Mouse (Mus musculus) limb, embryonic 11.5 days (tissue): Measurements from ENCODE around the gene Ankrd35. TPM values are rescaled to one million over a fixed set of nuclear protein-coding genes. Genes with fewer than 3 reads are reported as not detected.
"Not testable (repeated sequence)": the region's sequence is repeated elsewhere in the genome, so short reads cannot be mapped to it uniquely, and the experiment has no call there.

Experiments
- ATAC-seq: fragments of 200-750 bp; cut with Nextera tagmentation; 2 replicates; pipeline ENCODE4 v1.8.0; 2017; ENCODE audit warnings: low read depth; ENCODE audit not compliant: insufficient number of reproducible peaks, low FRiP score, low TSS enrichment
- DNase-seq: peaks from one replicate; pipeline ENCODE4 v3.0.0-alpha.2; 2015; ENCODE audit warnings: low spot score
- H3K27ac ChIP-seq: fragments of 300-500 bp; sonication (generic); replicated peaks from 2 replicates; pipeline ENCODE4 v1.5.1; 2014; ENCODE audit warnings: low read depth, mild to moderate bottlenecking, low read length
- H3K27me3 ChIP-seq: fragments of 300-500 bp; sonication (generic); 2 replicates; pipeline ENCODE4 v1.6.1; 2014; ENCODE audit warnings: mild to moderate bottlenecking, low read length, mixed read lengths; ENCODE audit not compliant: control insufficient read depth, insufficient read depth
- H3K36me3 ChIP-seq: fragments of 300-500 bp; sonication (generic); 2 replicates; pipeline ENCODE4 v1.6.1; 2014; ENCODE audit warnings: mild to moderate bottlenecking, low read length, moderate library complexity, mixed read lengths; ENCODE audit not compliant: control insufficient read depth, insufficient read depth
- H3K4me1 ChIP-seq: fragments of 300-500 bp; sonication (generic); 2 replicates; pipeline ENCODE4 v1.6.1; 2014; ENCODE audit warnings: low read length, mixed read lengths; ENCODE audit not compliant: control insufficient read depth, insufficient read depth
- H3K4me2 ChIP-seq: fragments of 300-500 bp; sonication (generic); 2 replicates; pipeline ENCODE4 v1.6.1; 2014; ENCODE audit warnings: low read depth, mild to moderate bottlenecking, moderate library complexity; ENCODE audit not compliant: severe bottlenecking
- H3K4me3 ChIP-seq: fragments of 300-500 bp; sonication (generic); 2 replicates; pipeline ENCODE4 v1.5.1; 2014; ENCODE audit warnings: low read depth, low read length
- H3K9ac ChIP-seq: fragments of 300-500 bp; sonication (generic); 2 replicates; pipeline ENCODE4 v1.6.1; 2014; ENCODE audit warnings: mild to moderate bottlenecking, low read length
- H3K9me3 ChIP-seq: fragments of 300-500 bp; sonication (generic); 2 replicates; pipeline ENCODE4 v1.6.1; 2016; ENCODE audit warnings: low read length; ENCODE audit not compliant: control insufficient read depth
- WGBS: fragments of 180-500 bp; shearing (Covaris S2); extraction: QIAGEN DNeasy Blood & Tissue Kit; methylation state at CpG from one replicate; pipeline ENCODE4 v1.1.7; 2014; 5-methylcytosine and 5-hydroxymethylcytosine counted together
- polyA plus RNA-seq: library from polyadenylated mRNA; unstranded; fragments of >200 nt; fragmentation: Nextera tagmentation; extraction: Ambion mirVana; gene quantifications from 2 replicates; pipeline ENCODE4 v1.2.1, GENCODE M21; 2014

The Ankrd35 gene
- polyA plus RNA-seq, 1 experiment from 2014 or later, result 0.31 TPM

- Histone ChIP-seq H3K27me3 (no peaks in the 10 kb centered on the region), H3K4me3 (no peak overlapping the region), H3K36me3 (no peaks in the 10 kb centered on the region), H3K9me3 (no peaks in the 10 kb centered on the region), H3K4me2 (no peak overlapping the region), H3K27ac (no peak overlapping the region), H3K9ac (no peak overlapping the region), H3K4me1 (no peaks in the 10 kb centered on the region)
- 57% methylated on average over 1 of the region's 1 CpGs for WGBS
- no peak for ATAC-seq
- no peak for DNase-seq
These were observed 67.2 kb downstream of the Ankrd35 start for GRCm38 (mm10) chr3:96737013-96737740.

DNA sequence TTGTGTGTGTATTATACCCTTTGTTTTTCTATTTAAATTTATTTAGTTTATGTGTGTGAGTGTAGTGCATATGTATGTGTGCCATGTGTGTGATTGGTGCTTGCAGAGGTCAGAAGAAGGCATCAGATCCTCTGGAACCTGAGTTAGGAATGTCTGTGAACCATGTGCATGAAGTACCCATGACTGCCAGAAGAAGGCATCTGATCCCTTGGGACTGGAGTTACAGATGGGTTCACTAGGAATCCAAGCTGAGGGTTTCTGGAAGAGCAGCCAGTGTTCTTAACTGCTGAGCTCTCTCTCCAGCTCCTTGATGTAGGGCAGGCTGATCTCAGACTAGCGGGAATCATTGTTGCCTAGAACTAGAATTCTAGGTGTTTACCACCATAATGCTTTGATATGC is 68.1 kb downstream of the Ankrd35 start:
- Histone ChIP-seq H3K9me3 (no peaks in the 10 kb centered on the region), H3K4me1 (no peaks in the 10 kb centered on the region), H3K27ac (no peak overlapping the region), H3K27me3 (no peaks in the 10 kb centered on the region), H3K4me3 (no peak overlapping the region), H3K36me3 (no peaks in the 10 kb centered on the region), H3K4me2 (no peak overlapping the region), H3K9ac (no peak overlapping the region)
- ATAC-seq (no peak), DNase-seq (no peak)
- WGBS, result 86% methylated on average over 1 of the region's 1 CpGs

GRCm38 (mm10) chr3:96740279-96740678 is 70.3 kb downstream of the Ankrd35 start:
- not testable (repeated sequence) for H3K9ac ChIP-seq, H3K4me1 ChIP-seq, H3K27me3 ChIP-seq, H3K27ac ChIP-seq, ATAC-seq, H3K4me3 ChIP-seq, H3K9me3 ChIP-seq, H3K4me2 ChIP-seq, DNase-seq, H3K36me3 ChIP-seq

Other genes starting within 250 kb of the Ankrd35 start
- gene BC107364, start 217.8 kb upstream of the Ankrd35 start, polyA plus RNA-seq, result not detected in 2 replicates
- 1.7 and 1.8 TPM in 2 replicates for gene Hfe2, start 145.0 kb upstream of the Ankrd35 start, polyA plus RNA-seq
- 54.4 and 57.9 TPM in 2 replicates for gene Txnip, start 112.2 kb upstream of the Ankrd35 start, polyA plus RNA-seq
- 0.69 and 1.0 TPM in 2 replicates for gene Gm16253, start 93.1 kb upstream of the Ankrd35 start, polyA plus RNA-seq
- gene Polr3gl, start 76.0 kb upstream of the Ankrd35 start, polyA plus RNA-seq, result 18.8 and 22.8 TPM in 2 replicates
- 1.5 and 1.7 TPM in 2 replicates for gene Ankrd34a, start 73.5 kb upstream of the Ankrd35 start, polyA plus RNA-seq
- 5.7 and 6.4 TPM in 2 replicates for gene Lix1l, start 69.0 kb upstream of the Ankrd35 start, polyA plus RNA-seq
- gene Rbm8a, start 40.2 kb upstream of the Ankrd35 start, polyA plus RNA-seq, result 240 and 241 TPM in 2 replicates
- gene Pex11b, start 34.8 kb upstream of the Ankrd35 start, polyA plus RNA-seq, result 48.4 and 49.2 TPM in 2 replicates
- gene Gm42957, start 34.7 kb upstream of the Ankrd35 start, polyA plus RNA-seq, result 0.11 and 0.34 TPM in 2 replicates
- gene Itga10, start 24.5 kb upstream of the Ankrd35 start, polyA plus RNA-seq, result 0.92 and 0.96 TPM in 2 replicates
- 41.4 and 42.8 TPM in 2 replicates for gene Pias3, start 26.3 kb downstream of the Ankrd35 start, polyA plus RNA-seq
- gene Nudt17, start 38.4 kb downstream of the Ankrd35 start, polyA plus RNA-seq, result 8.9 and 10.8 TPM in 2 replicates
- gene Polr3c, start 57.5 kb downstream of the Ankrd35 start, polyA plus RNA-seq, result 38.1 and 42.8 TPM in 2 replicates
- gene Rnf115, start 57.5 kb downstream of the Ankrd35 start, polyA plus RNA-seq, result 70.0 and 70.7 TPM in 2 replicates
- not detected in 2 replicates for gene Pdzk1, start 159.2 kb downstream of the Ankrd35 start, polyA plus RNA-seq
- gene Cd160, start 159.2 kb downstream of the Ankrd35 start, polyA plus RNA-seq, result 0.20 and 0.21 TPM in 2 replicates
- gene Gja5, start 234.6 kb downstream of the Ankrd35 start, polyA plus RNA-seq, result 3.7 and 4.8 TPM in 2 replicates
- 37.0 and 40.7 TPM in 2 replicates for gene Gpr89, start 235.2 kb downstream of the Ankrd35 start, polyA plus RNA-seq